Mouse (Mus musculus) bone marrow macrophage, adult 2 months (primary cell): Measurements from ENCODE around the gene Tmem14a.

ENCODE experiments used
- CTCF ChIP-seq: IDR thresholded peaks from 2 replicates; pipeline ENCODE4 v1.5.1; 2012; ENCODE audit warnings: low read depth, mild to moderate bottlenecking, low read length, moderate library complexity
- POLR2A ChIP-seq: IDR thresholded peaks from 2 replicates; pipeline ENCODE4 v1.6.1; 2012; ENCODE audit warnings: mild to moderate bottlenecking, low read depth, low read length, borderline replicate concordance

DNA sequence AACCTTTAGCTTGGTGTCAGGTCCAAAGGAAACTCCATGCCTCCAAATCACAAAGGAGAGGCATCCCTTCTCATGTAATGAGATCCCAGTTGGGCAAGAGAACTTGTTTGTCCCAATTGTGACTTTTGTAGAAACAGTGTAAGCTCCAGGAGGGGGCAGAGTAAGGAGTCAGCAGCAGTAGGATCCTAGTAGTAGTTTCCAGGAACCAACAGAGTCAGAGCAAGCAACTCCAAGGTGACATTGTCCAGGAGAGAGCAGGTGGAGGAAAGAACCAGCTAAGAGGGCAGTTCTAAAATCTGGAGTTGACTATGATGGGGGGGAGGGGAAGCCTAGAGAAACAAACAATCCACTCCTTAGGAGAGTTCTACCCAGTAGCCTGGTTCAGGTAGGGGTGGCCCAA lies 29.5 kb downstream of the Tmem14a start:
- no peak for TF ChIP-seq CTCF
- TF ChIP-seq POLR2A = no peak
